Mouse (Mus musculus) mesoderm, embryonic 11.5 days (tissue): ENCODE measurements around the gene Ppil2.

Experiments used
- DNase-seq: peaks from one replicate; pipeline ENCODE4 v3.0.0-alpha.2; 2012; ENCODE audit warnings: low read depth, low spot score

Ppil2 gene

DNA sequence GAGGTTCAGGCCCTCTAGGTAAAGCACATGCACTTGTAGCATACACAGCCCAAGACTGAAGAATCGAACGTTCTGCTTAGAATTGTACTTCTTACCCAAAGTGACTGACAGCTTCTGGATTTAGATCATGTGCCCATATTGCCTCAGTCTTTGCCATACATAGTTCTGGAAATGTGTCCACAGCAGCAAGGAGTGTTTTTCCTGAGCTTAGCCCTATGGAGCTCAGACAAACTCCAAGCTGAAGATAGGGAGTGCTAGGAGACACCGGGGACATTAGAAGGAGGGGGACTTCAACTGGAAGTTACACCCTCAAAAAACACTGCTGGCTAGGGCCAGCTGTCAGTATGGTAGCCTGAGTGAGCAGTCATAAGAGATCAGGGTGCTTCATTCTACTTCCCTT is 70.3 kb downstream of the Ppil2 start:
- no peak for DNase-seq
